Mouse (Mus musculus) limb, embryonic 12.5 days (tissue): ENCODE results near the gene Cyp4a30b. TPM values are rescaled to one million over a fixed set of nuclear protein-coding genes. Genes with fewer than 3 reads are reported as not detected.
"Not testable (repeated sequence)": the region's sequence is repeated elsewhere in the genome, so short reads cannot be mapped to it uniquely, and the experiment has no call there.

Experiments used
- ATAC-seq: fragments of 200-750 bp; cut with Nextera tagmentation; 2 replicates; pipeline ENCODE4 v1.8.0; 2017; ENCODE audit warnings: low read depth, moderate TSS enrichment; ENCODE audit not compliant: insufficient number of reproducible peaks, insufficient read depth, low FRiP score, low TSS enrichment
- H3K27ac ChIP-seq: fragments of 300-500 bp; sonication (generic); 2 replicates; pipeline ENCODE4 v1.5.1; 2016; ENCODE audit warnings: mild to moderate bottlenecking, moderate library complexity
- H3K27me3 ChIP-seq: fragments of 300-500 bp; sonication (generic); 2 replicates; pipeline ENCODE4 v1.6.1; 2016; ENCODE audit warnings: mild to moderate bottlenecking, moderate library complexity
- H3K36me3 ChIP-seq: fragments of 300-500 bp; sonication (generic); 2 replicates; pipeline ENCODE4 v1.6.1; 2016; ENCODE audit warnings: mild to moderate bottlenecking, moderate library complexity
- H3K4me1 ChIP-seq: fragments of 300-500 bp; sonication (generic); replicated peaks from 2 replicates; pipeline ENCODE4 v1.6.1; 2016
- H3K4me2 ChIP-seq: fragments of 300-500 bp; sonication (generic); 2 replicates; pipeline ENCODE4 v1.6.1; 2016; ENCODE audit warnings: mild to moderate bottlenecking, moderate library complexity
- H3K4me3 ChIP-seq: fragments of 300-500 bp; sonication (generic); replicated peaks from 2 replicates; pipeline ENCODE4 v1.5.1; 2016; ENCODE audit warnings: mild to moderate bottlenecking
- H3K9ac ChIP-seq: fragments of 300-500 bp; sonication (generic); replicated peaks from 2 replicates; pipeline ENCODE4 v1.6.1; 2016; ENCODE audit warnings: mild to moderate bottlenecking, moderate library complexity
- H3K9me3 ChIP-seq: fragments of 300-500 bp; sonication (generic); 2 replicates; pipeline ENCODE4 v1.6.1; 2016; ENCODE audit warnings: mild to moderate bottlenecking, moderate library complexity
- WGBS: fragments of 180-500 bp; shearing (Covaris S2); methylation state at CpG from one replicate; pipeline ENCODE4 v1.1.7; 2016; 5-methylcytosine and 5-hydroxymethylcytosine counted together
- polyA plus RNA-seq: library from polyadenylated mRNA; unstranded; fragments of >200 nt; fragmentation: Nextera tagmentation; extraction: Ambion mirVana; gene quantifications from 2 replicates; pipeline ENCODE4 v1.2.1, GENCODE M21; 2016

The Cyp4a30b gene
- polyA plus RNA-seq: not detected in 2 replicates

DNA sequence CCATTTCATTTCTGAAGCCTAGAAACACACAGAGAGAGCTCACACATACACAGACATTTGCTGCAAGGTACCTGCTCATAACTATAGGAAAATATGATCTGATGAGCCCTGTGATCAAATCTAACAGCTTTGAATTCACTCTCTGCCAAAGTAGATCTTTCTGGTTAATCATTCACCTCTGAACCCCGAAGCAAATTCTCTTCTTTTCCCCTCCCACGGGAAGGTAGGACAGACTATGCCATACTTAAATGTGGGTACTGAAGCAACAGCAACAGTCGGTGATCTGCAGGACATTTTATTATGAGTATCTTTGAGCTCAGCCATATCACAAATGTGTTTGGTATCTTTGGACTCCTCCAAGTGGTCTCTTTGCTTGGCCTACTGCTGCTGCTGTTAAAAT, at the start of gene Cyp4a30b:
Cyp4a30b (plus strand) TSS at position 301 of the 400 bp plus-strand sequence.
- no peaks in the 10 kb centered on the region for H3K4me1 ChIP-seq

GRCm38 (mm10) chr4:115411324-115411723, 41.1 kb upstream of the Cyp4a30b start, which contains the start of gene Cyp4a12b:
TSS of gene Cyp4a12b (plus strand) at chr4:115411624.
- not testable (repeated sequence) for ATAC-seq, H3K9me3 ChIP-seq, H3K27ac ChIP-seq, H3K36me3 ChIP-seq, H3K4me1 ChIP-seq, H3K4me2 ChIP-seq, H3K9ac ChIP-seq, H3K4me3 ChIP-seq, H3K27me3 ChIP-seq

More for the DNA sequence above, at the start of gene Cyp4a30b:
- no peaks in the 10 kb centered on the region for H3K27me3 ChIP-seq
- no peaks in the 10 kb centered on the region for H3K36me3 ChIP-seq
- no peak within 1 kb of the TSS for H3K4me3 ChIP-seq
- 77% methylated on average over 3 of the region's 3 CpGs for WGBS
- H3K4me2 ChIP-seq: no peak within 1 kb of the TSS
- no peak within 1 kb of the TSS for H3K9ac ChIP-seq
- H3K27ac ChIP-seq: no peak within 1 kb of the TSS
- H3K9me3 ChIP-seq: no peaks in the 10 kb centered on the region
- no peak for ATAC-seq

- 70% methylated on average over 3 of the region's 3 CpGs for WGBS
- ATAC-seq: no peak
- H3K27me3 ChIP-seq: no peaks in the 10 kb centered on the region
Measured at GRCm38 (mm10) chr4:115450577-115451137, 1.7 kb upstream of the Cyp4a30b start.

GRCm38 (mm10) chr4:115473585-115473984, 21.2 kb downstream of the Cyp4a30b start:
- ATAC-seq, H3K4me2 ChIP-seq, H3K36me3 ChIP-seq, H3K9ac ChIP-seq, H3K4me1 ChIP-seq, H3K9me3 ChIP-seq, H3K4me3 ChIP-seq, H3K27ac ChIP-seq, H3K27me3 ChIP-seq: not testable (repeated sequence)
- 77% methylated on average over 3 of the region's 3 CpGs for WGBS

More at GRCm38 (mm10) chr4:115450577-115451137, 1.7 kb upstream of the Cyp4a30b start:
- H3K9me3 ChIP-seq: no peaks in the 10 kb centered on the region
- no peaks in the 10 kb centered on the region for H3K4me1 ChIP-seq
- no peak overlapping the region for H3K9ac ChIP-seq
- no peak overlapping the region for H3K27ac ChIP-seq
- no peak overlapping the region for H3K4me2 ChIP-seq
- no peaks in the 10 kb centered on the region for H3K36me3 ChIP-seq
- H3K4me3 ChIP-seq: no peak overlapping the region

- not testable (repeated sequence) for H3K9ac ChIP-seq, H3K4me2 ChIP-seq, H3K4me3 ChIP-seq, H3K9me3 ChIP-seq, H3K36me3 ChIP-seq, H3K27me3 ChIP-seq, H3K4me1 ChIP-seq, H3K27ac ChIP-seq, ATAC-seq
Measured at GRCm38 (mm10) chr4:115476051-115476450, 23.6 kb downstream of the Cyp4a30b start.

GRCm38 (mm10) chr4:115481006-115481652, 28.7 kb downstream of the Cyp4a30b start:
- H3K27ac ChIP-seq: no peak overlapping the region
- no peaks in the 10 kb centered on the region for H3K4me1 ChIP-seq
- H3K9me3 ChIP-seq: no peaks in the 10 kb centered on the region
- H3K27me3 ChIP-seq: no peaks in the 10 kb centered on the region
- H3K36me3 ChIP-seq: no peaks in the 10 kb centered on the region
- no peak for ATAC-seq
- H3K4me3 ChIP-seq: no peak overlapping the region
- no peak overlapping the region for H3K9ac ChIP-seq
- WGBS: 76% methylated on average over 6 of the region's 6 CpGs
- no peak overlapping the region for H3K4me2 ChIP-seq

DNA sequence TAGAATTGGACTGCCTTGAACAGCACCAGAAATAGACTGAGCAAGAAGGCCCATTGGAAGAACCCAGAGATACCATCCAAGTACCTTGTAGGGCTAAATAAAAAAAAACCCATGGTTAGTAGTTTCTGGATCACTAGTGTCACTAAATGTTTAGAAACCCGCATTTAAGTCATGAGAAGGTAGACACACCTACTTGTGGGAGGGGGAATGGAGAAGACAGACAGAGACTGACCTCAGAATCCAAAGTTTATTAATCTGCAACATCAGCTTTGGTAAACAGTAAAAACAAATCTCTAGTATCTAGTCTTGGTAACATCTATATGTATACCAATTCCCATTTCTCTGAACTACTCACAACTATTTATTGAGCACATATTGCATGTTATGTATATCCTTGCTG, 43.6 kb downstream of the Cyp4a30b start, which contains the start of gene Cyp4a14:
Cyp4a14 (minus strand) TSS at position 142 of the 400 bp plus-strand sequence.
- H3K4me3 ChIP-seq: no peak within 1 kb of the TSS
- H3K9me3 ChIP-seq: no peaks in the 10 kb centered on the region
- no peak within 1 kb of the TSS for H3K9ac ChIP-seq
- no peaks in the 10 kb centered on the region for H3K4me1 ChIP-seq
- no peak for ATAC-seq
- no peak within 1 kb of the TSS for H3K4me2 ChIP-seq
- no peaks in the 10 kb centered on the region for H3K27me3 ChIP-seq
- no peaks in the 10 kb centered on the region for H3K36me3 ChIP-seq
- 88% methylated on average over 1 of the region's 1 CpGs for WGBS
- H3K27ac ChIP-seq: no peak within 1 kb of the TSS

DNA sequence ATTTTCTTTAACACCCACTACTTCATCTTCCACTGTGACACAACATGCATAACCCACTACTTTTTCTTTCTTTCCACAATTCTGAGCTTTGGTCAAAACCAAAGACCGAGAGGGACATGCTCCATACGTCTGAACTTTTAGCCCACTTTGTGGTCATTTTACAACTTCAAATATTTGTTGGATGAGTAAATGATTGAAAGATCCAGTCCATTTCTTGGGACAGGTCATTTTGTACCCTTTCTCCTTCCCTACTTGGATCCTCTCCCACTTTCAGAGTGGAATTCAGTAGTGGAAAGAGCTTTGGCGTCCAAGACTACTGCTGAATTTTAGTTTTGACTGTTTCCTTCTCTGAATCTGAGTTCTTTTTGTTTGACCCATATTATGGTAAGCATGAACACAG, 45.1 kb downstream of the Cyp4a30b start:
- 87% methylated on average over 3 of the region's 3 CpGs for WGBS
- no peak overlapping the region for H3K9ac ChIP-seq

DNA sequence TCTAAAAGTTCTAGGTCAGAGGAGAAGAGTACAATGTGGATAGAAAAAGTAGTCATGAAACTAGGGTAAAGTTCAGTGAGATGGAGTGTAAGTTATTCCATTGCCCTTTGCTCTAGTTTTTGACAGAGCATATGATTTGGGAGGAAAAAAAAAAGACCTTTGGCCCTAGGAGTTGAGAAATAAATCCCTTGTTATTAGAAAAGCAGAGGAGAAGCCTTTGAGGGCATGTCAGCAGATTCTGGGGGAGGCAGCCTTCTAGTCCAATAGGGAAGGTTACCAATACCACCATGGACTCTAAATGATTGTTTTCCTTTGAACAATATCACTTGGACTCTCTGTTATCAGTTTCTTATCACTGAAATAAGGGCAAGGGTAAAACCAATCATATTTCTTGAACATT, 61.6 kb downstream of the Cyp4a30b start:
- H3K4me3 ChIP-seq, H3K9ac ChIP-seq, H3K36me3 ChIP-seq, H3K27me3 ChIP-seq, H3K27ac ChIP-seq, ATAC-seq, H3K9me3 ChIP-seq, H3K4me2 ChIP-seq, H3K4me1 ChIP-seq: not testable (repeated sequence)

More for the DNA sequence above, 45.1 kb downstream of the Cyp4a30b start:
- H3K27ac ChIP-seq: no peak overlapping the region
- ATAC-seq: no peak
- no peaks in the 10 kb centered on the region for H3K4me1 ChIP-seq
- no peaks in the 10 kb centered on the region for H3K27me3 ChIP-seq
- no peak overlapping the region for H3K4me3 ChIP-seq
- no peak overlapping the region for H3K4me2 ChIP-seq
- H3K36me3 ChIP-seq: no peaks in the 10 kb centered on the region
- no peaks in the 10 kb centered on the region for H3K9me3 ChIP-seq

DNA sequence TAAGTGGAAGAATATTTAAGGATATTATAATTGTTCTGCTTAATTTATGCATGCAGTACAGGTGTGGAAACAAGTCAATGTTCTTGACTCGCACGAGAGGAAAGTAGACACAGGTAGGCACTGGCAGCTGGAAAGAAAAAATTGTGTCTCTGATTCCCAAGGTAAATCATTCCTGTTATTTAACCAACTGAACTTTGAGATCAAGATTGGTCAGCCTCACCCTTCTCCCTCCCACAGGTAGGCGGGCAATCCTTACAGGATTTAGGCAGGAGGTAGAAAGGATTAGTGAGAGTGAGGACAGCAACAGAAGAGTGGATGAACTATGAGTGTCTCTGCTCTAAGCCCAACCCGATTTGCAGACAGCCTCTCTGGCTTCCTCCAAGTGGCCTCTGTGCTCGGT, 65.6 kb downstream of the Cyp4a30b start, which contains the start of gene Cyp4a10:
Cyp4a10 (plus strand) TSS at position 265 of the 400 bp plus-strand sequence.
- H3K9ac ChIP-seq, H3K4me3 ChIP-seq, H3K4me2 ChIP-seq, H3K4me1 ChIP-seq, H3K27ac ChIP-seq, H3K36me3 ChIP-seq, ATAC-seq, H3K9me3 ChIP-seq, H3K27me3 ChIP-seq: not testable (repeated sequence)
- 78% methylated on average over 5 of the region's 5 CpGs for WGBS

DNA sequence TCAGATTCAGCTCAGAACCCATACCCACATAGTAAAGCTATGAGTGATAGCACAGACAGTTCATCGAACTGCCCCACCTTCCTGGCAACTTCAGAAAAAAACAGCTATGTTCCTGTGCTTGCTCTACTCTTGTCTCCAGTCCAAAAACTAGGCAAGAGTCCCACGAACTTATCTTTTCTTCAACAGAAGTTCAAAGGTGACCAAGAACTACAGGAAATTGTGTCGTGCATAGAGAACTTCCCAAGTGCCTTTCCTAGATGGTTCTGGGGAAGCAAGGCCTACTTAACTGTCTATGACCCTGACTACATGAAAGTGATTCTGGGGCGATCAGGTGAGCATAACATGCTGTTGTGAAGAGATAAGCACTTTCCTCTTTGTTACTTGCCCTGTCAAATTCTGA, 67.0 kb downstream of the Cyp4a30b start:
- no peak for ATAC-seq
- no peaks in the 10 kb centered on the region for H3K36me3 ChIP-seq
- H3K9me3 ChIP-seq: no peaks in the 10 kb centered on the region
- no peak overlapping the region for H3K4me2 ChIP-seq
- H3K27me3 ChIP-seq: no peaks in the 10 kb centered on the region
- no peaks in the 10 kb centered on the region for H3K4me1 ChIP-seq
- no peak overlapping the region for H3K27ac ChIP-seq
- H3K4me3 ChIP-seq: no peak overlapping the region
- H3K9ac ChIP-seq: no peak overlapping the region
- WGBS: 74% methylated on average over 4 of the region's 4 CpGs
